Mouse (Mus musculus): Measurements from ENCODE around the gene Ehbp1.

DNA sequence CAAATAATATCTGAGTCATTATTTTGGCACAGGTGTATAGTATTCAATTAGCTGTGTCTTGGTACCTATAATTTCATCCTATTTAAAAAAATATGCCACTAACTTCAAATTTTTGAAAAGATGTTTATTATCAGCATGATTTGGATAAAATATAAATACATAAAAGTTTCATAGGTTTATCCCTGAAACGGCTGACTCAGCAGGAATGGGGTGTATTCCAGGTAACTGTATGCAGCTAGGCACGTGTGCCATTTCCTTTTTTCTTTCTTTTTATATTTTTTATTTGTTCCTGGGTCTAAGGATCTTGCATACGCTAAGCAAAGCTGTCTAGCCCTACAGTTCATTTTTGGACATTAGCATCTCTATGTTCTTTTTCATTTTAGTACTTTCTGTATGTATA is 223.2 kb downstream of the Ehbp1 start:
- TF ChIP-seq CTCF (IDR thresholded peaks at IDR 0.05; ENCODE audit: control insufficient read depth, insufficient read depth, insufficient read length): no peak
- TF ChIP-seq MAX (IDR thresholded peaks at IDR 0.05): no peak
- no peak for TF ChIP-seq CEBPB (IDR thresholded peaks at IDR 0.05; ENCODE audit: low read depth)
- no peak for TF ChIP-seq USF1 (IDR thresholded peaks at IDR 0.05; ENCODE audit: low read depth)
- TF ChIP-seq MYOG (IDR thresholded peaks at IDR 0.05; ENCODE audit: control insufficient read depth, extremely low read depth, insufficient read length): no peak

Data from C2C12 (cell line).